Mouse (Mus musculus): ENCODE results near the gene Sbk1.

Gene Sbk1

DNA sequence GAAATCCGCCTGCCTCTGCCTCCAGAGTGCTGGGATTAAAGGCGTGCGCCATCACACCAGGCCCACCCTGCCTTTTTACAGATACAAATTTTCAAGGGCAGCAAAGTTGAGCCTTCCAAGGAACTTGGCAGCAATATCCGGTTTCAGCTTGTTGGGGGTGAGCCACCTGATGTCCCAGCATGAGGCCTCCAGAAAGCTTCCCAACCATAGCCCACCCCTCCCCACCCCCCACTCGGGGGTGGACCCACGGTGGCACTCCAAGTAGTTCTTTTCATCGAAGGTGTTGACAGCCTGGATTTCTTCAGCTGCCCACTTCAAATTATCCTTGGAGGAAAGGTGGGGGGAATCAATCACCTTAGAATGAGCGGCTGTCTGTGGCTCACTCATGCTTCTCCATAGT lies 66.5 kb downstream of the Sbk1 start:
- no peak for DNase-seq (ENCODE audit: low spot score)

DNA sequence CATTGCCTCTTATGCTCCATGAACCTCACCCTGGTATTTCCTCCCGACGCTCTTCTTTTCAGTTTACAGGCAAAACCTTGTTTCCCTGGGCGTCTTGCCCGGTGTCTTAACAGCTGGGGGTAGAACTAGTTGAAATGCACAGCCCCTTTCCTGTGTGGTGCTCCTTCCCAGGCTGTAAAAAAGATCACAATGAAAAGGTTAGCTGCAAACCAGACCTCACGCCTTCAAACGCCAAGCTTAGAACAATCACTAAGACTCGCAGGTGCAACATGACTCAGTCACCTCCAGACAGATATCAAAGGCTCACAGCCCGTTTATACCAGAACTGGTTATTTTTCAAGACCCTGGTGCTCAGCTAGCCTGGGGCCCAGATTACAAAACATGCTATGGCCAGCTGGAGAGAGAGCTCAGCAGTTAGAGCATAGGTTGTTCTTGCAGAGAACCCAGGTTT lies 67.1 kb downstream of the Sbk1 start:
- no peak for DNase-seq (ENCODE audit: low spot score)

DNA sequence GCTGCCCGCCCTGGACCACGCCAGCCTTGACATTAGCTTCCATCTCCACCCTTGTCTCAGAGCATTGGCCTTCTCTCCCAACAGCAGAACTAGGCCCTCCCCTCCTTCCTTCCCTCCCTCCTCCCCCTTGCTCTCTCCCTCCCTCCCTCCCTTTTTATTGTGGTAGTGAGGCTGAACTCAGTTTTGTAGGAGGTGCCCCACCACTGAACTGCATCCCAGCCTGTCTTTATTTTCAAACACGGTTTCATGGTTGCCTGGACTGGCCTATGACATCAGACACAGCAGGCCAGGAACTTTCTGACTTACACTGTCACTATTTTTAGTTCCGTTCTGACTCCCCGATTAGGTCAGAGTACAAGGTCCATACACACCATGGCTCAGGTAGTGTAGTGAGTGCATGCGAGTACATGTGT lies 67.8 kb downstream of the Sbk1 start:
- DNase-seq (ENCODE audit: low spot score) = no peak

DNA sequence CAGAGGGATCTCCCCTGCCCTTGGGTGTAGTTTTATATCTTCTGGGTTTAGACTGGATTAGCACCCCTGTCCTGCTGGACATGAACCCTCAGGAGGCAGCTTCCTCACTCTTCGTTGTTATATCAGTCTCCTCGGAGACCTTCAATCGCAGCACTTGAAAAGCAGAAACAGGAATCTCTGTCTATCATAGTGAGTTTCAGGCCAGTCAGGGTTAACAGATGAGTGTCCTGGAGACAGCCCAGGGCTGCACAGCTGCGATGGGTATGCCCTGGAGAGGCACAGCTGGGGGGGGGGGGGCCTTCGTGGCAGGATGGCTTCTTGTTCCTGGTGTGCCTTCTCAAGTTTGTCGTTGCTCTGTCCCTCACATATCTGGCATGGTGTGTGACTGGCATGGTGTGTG lies 68.5 kb downstream of the Sbk1 start:
- no peak for DNase-seq (ENCODE audit: low spot score)
